Mouse (Mus musculus): ENCODE results near the gene Hhat.

Gene Hhat

GRCm38 (mm10) chr1:192742394-192743251, 28.4 kb downstream of the Hhat start:
- 80% methylated on average over 7 of the region's 7 CpGs for WGBS

- WGBS = 92% methylated on average over 2 of the region's 2 CpGs
These were observed 29.1 kb downstream of the Hhat start for GRCm38 (mm10) chr1:192741896-192742295.

- WGBS = 66% methylated on average over 3 of the region's 3 CpGs
These were observed 34.5 kb downstream of the Hhat start for GRCm38 (mm10) chr1:192736524-192736923.

- 73% methylated on average over 9 of the region's 9 CpGs for WGBS
These were observed 35.0 kb downstream of the Hhat start for GRCm38 (mm10) chr1:192736002-192736426.

- WGBS = 54% methylated on average over 7 of the region's 7 CpGs
These were observed 40.5 kb downstream of the Hhat start for GRCm38 (mm10) chr1:192730517-192730916.

- WGBS = 60% methylated on average over 11 of the region's 11 CpGs
These were observed 43.9 kb downstream of the Hhat start for GRCm38 (mm10) chr1:192726996-192727624.

GRCm38 (mm10) chr1:192722147-192722546, 48.9 kb downstream of the Hhat start:
- WGBS = 34% methylated on average over 5 of the region's 5 CpGs

GRCm38 (mm10) chr1:192720156-192720555, 50.9 kb downstream of the Hhat start:
- WGBS = 82% methylated on average over 10 of the region's 10 CpGs

- WGBS = 13% methylated on average over 3 of the region's 3 CpGs
These were observed 59.2 kb downstream of the Hhat start for GRCm38 (mm10) chr1:192711779-192712348.

GRCm38 (mm10) chr1:192700339-192701073, 70.5 kb downstream of the Hhat start:
- WGBS = 79% methylated on average over 8 of the region's 8 CpGs

GRCm38 (mm10) chr1:192696371-192696863, 74.6 kb downstream of the Hhat start:
- 65% methylated on average over 1 of the region's 1 CpGs for WGBS

GRCm38 (mm10) chr1:192693644-192694043, 77.4 kb downstream of the Hhat start:
- 95% methylated on average over 10 of the region's 10 CpGs for WGBS

GRCm38 (mm10) chr1:192692982-192693381, 78.0 kb downstream of the Hhat start:
- WGBS = 83% methylated on average over 7 of the region's 7 CpGs

GRCm38 (mm10) chr1:192682219-192682951, 88.6 kb downstream of the Hhat start:
- 88% methylated on average over 4 of the region's 4 CpGs for WGBS

GRCm38 (mm10) chr1:192677236-192677635, 93.8 kb downstream of the Hhat start:
- 79% methylated on average over 5 of the region's 5 CpGs for WGBS

- 76% methylated on average over 4 of the region's 4 CpGs for WGBS
These were observed 107.4 kb downstream of the Hhat start for GRCm38 (mm10) chr1:192663608-192664007.

- 87% methylated on average over 5 of the region's 5 CpGs for WGBS
These were observed 107.9 kb downstream of the Hhat start for GRCm38 (mm10) chr1:192663092-192663491.

- 68% methylated on average over 6 of the region's 6 CpGs for WGBS
These were observed 113.6 kb downstream of the Hhat start for GRCm38 (mm10) chr1:192657417-192657816.

GRCm38 (mm10) chr1:192651981-192652605, 118.9 kb downstream of the Hhat start:
- 44% methylated on average over 8 of the region's 8 CpGs for WGBS

- WGBS = 74% methylated on average over 7 of the region's 7 CpGs
These were observed 120.4 kb downstream of the Hhat start for GRCm38 (mm10) chr1:192650586-192650985.

GRCm38 (mm10) chr1:192650023-192650422, 121.0 kb downstream of the Hhat start:
- whole genome bisulfite sequencing = 89% methylated on average over 4 of the region's 4 CpGs

Measured in cerebral cortex, adult 2 months (tissue).